Mouse (Mus musculus) CH12.LX (cell line): ENCODE data around the gene Tmem268. TPM values are rescaled to one million over a fixed set of nuclear protein-coding genes. Genes with fewer than 3 reads are reported as not detected.

Experiments
- DNase-seq: peaks from one replicate; pipeline ENCODE4 v3.0.0-alpha.2; 2013; ENCODE audit errors: extremely low read depth
- H3K27ac ChIP-seq: 2 replicates; pipeline ENCODE4 v1.5.1; 2012; ENCODE audit warnings: low read depth, mild to moderate bottlenecking, control low read depth, moderate library complexity; ENCODE audit not compliant: insufficient read depth
- H3K27me3 ChIP-seq: replicated peaks from 2 replicates; pipeline ENCODE3; 2012; ENCODE audit warnings: inconsistent platforms
- H3K36me3 ChIP-seq, 2 experiments: replicated peaks in 1 of 2; 2 replicates each; pipeline versions ENCODE3 to v1.6.1; 2012; ENCODE audit warnings: inconsistent platforms in 1 of 2, low read length in 1 of 2, mild to moderate bottlenecking in 1 of 2, mixed read lengths in 1 of 2, moderate library complexity in 1 of 2; ENCODE audit not compliant: control insufficient read depth in 1 of 2, insufficient read depth in 1 of 2
- H3K4me1 ChIP-seq, 2 experiments: 2 replicates each; pipeline ENCODE4 v1.6.1; 2012; ENCODE audit warnings: inconsistent platforms in 1 of 2, moderate library complexity in 1 of 2; ENCODE audit not compliant: insufficient read depth in 2 of 2, control insufficient read depth in 1 of 2
- H3K4me2 ChIP-seq: 2 replicates; pipeline ENCODE4 v1.6.1; 2012; ENCODE audit warnings: low read depth, mild to moderate bottlenecking, control low read depth; ENCODE audit not compliant: poor library complexity, insufficient read depth, severe bottlenecking
- H3K4me3 ChIP-seq, 3 experiments: fragments of 150-350 bp in 1 of 3; sonication (generic) in 1 of 3; replicated peaks in 1 of 3; 2 replicates each; pipeline versions ENCODE3 to v1.5.1; 2011 to 2012; ENCODE audit warnings: low read depth in 2 of 3, low read length in 2 of 3, mild to moderate bottlenecking in 2 of 3, moderate library complexity in 2 of 3, control low read depth in 1 of 3, improper control_type of control experiment in 1 of 3, inconsistent platforms in 1 of 3, mixed read lengths in 1 of 3; ENCODE audit not compliant: poor library complexity in 1 of 3
- H3K79me2 ChIP-seq: replicated peaks from 2 replicates; pipeline ENCODE4 v1.6.1; 2012; ENCODE audit warnings: mild to moderate bottlenecking, moderate library complexity; ENCODE audit not compliant: control insufficient read depth, poor library complexity, insufficient read depth, severe bottlenecking; ENCODE audit errors: extremely low read depth
- H3K9ac ChIP-seq: 2 replicates; pipeline ENCODE4 v1.6.1; 2012; ENCODE audit warnings: low read depth, mild to moderate bottlenecking, control low read depth, moderate library complexity; ENCODE audit not compliant: insufficient read depth
- H3K9me3 ChIP-seq: replicated peaks from 2 replicates; pipeline ENCODE3; 2012; ENCODE audit warnings: low read length, inconsistent platforms, mixed read lengths
- BHLHE40 ChIP-seq: IDR thresholded peaks from 2 replicates; pipeline ENCODE4 v1.6.1; 2011; ENCODE audit warnings: mild to moderate bottlenecking, low read depth, low read length, improper control_type of control experiment
- EP300 ChIP-seq: IDR thresholded peaks from 2 replicates; pipeline ENCODE4 v1.6.1; 2011; ENCODE audit warnings: low read length, improper control_type of control experiment
- ETS1 ChIP-seq: conservative IDR thresholded peaks from 2 replicates; pipeline ENCODE4 v1.6.1; 2012; ENCODE audit warnings: low read depth, mild to moderate bottlenecking, inconsistent platforms, low read length, improper control_type of control experiment, moderate library complexity
- IRF4 ChIP-seq: IDR thresholded peaks from 2 replicates; pipeline ENCODE4 v1.6.1; 2014; ENCODE audit warnings: low read depth, mild to moderate bottlenecking, inconsistent platforms, low read length, improper control_type of control experiment
- MAFK ChIP-seq: IDR thresholded peaks from 2 replicates; pipeline ENCODE4 v1.6.1; 2011; ENCODE audit warnings: low read length, improper control_type of control experiment; ENCODE audit not compliant: insufficient replicate concordance
- MAX ChIP-seq: IDR thresholded peaks from 2 replicates; pipeline ENCODE4 v1.6.1; 2011; ENCODE audit warnings: low read length, improper control_type of control experiment
- MAZ ChIP-seq: IDR thresholded peaks from 2 replicates; pipeline ENCODE4 v1.6.1; 2012; ENCODE audit warnings: low read depth, mild to moderate bottlenecking, inconsistent platforms, low read length, improper control_type of control experiment, moderate library complexity
- MEF2A ChIP-seq: IDR thresholded peaks from 2 replicates; pipeline ENCODE4 v1.6.1; 2014; ENCODE audit warnings: low read depth, mild to moderate bottlenecking, inconsistent platforms, low read length, improper control_type of control experiment, borderline replicate concordance
- MYC ChIP-seq: IDR thresholded peaks from 2 replicates; pipeline ENCODE4 v1.6.1; 2011; ENCODE audit warnings: low read depth, mild to moderate bottlenecking, improper control_type of control experiment, low read length
- NELFE ChIP-seq: IDR thresholded peaks from 2 replicates; pipeline ENCODE4 v1.6.1; 2011; ENCODE audit warnings: low read depth, low read length, improper control_type of control experiment
- NRF1 ChIP-seq: IDR thresholded peaks from 2 replicates; pipeline ENCODE4 v1.6.1; 2014; ENCODE audit warnings: low read depth, mild to moderate bottlenecking, inconsistent platforms, low read length, improper control_type of control experiment, moderate library complexity
- POLR2AphosphoS2 ChIP-seq: IDR thresholded peaks from 2 replicates; pipeline ENCODE4 v1.6.1; 2011; ENCODE audit warnings: low read depth, low read length, improper control_type of control experiment
- SIN3A ChIP-seq: IDR thresholded peaks from 2 replicates; pipeline ENCODE4 v1.6.1; 2012; ENCODE audit warnings: low read length, improper control_type of control experiment, inconsistent platforms
- USF2 ChIP-seq: conservative IDR thresholded peaks from 2 replicates; pipeline ENCODE4 v1.6.1; 2011; ENCODE audit warnings: low read depth, low read length, improper control_type of control experiment
- ZKSCAN1 ChIP-seq: IDR thresholded peaks from 2 replicates; pipeline ENCODE4 v1.6.1; 2012; ENCODE audit warnings: low read depth, inconsistent platforms, low read length, improper control_type of control experiment, borderline replicate concordance
- dilution Hi-C: fragments of 300-500 bp; cut with MboI; formaldehyde crosslinking; loops from 2 replicates; pipeline ENCODE4 v1.14.3; 2020; ENCODE audit warnings: low sequenced_read_pairs; ENCODE audit not compliant: extremely low pct_unique_long_range_greater_than_20kb, extremely low pct_ligation_motif_present
- in situ Hi-C: fragments of 300-500 bp; cut with MboI; formaldehyde crosslinking; loops from 3 replicates; pipeline ENCODE4 v1.14.3; 2019; ENCODE audit warnings: low sequenced_read_pairs, low pct_ligation_motif_present, low pct_unique_long_range_greater_than_20kb, mixed read lengths
- polyA plus RNA-seq: library from polyadenylated mRNA; unstranded; fragments of >175 nt; gene quantifications from 2 replicates; pipeline ENCODE4 v1.2.1, GENCODE M21; 2012; ENCODE audit warnings: low read depth; ENCODE audit not compliant: insufficient read length
- total RNA-seq, 2 experiments: library from RNA; depleted of rRNA; stranded (reverse); fragments of 300-350 nt in 1 of 2; fragments of >200 nt in 1 of 2; gene quantifications; 2 replicates each; pipeline ENCODE4 v1.2.3; 2012 to 2014

The Tmem268 gene
- total and polyA plus RNA-seq, 3 experiments, result 8.3 to 11.1 (median 9.4) TPM

- in situ Hi-C loops, result no loop called here
- H3K9ac ChIP-seq, result no peak overlapping the region
- no peaks in the 10 kb centered on the region for H3K79me2 ChIP-seq
- H3K36me3 ChIP-seq, result no peaks in the 10 kb centered on the region
- peaks cover 6% of the 10 kb centered on the region for H3K9me3 ChIP-seq
- H3K27me3 ChIP-seq, result no peaks in the 10 kb centered on the region
- H3K4me3 ChIP-seq, result no peak overlapping the region
- dilution Hi-C loops, result no loop called here
- H3K4me1 ChIP-seq, result peaks cover 9 to 23% of the 10 kb centered on the region in 2 experiments
- no peak for TF ChIP-seq SIN3A
- TF ChIP-seq POLR2AphosphoS2, result no peak
- TF ChIP-seq EP300, result no peak
- no peak for TF ChIP-seq BHLHE40
- no peak for TF ChIP-seq ETS1
- no peak for TF ChIP-seq MAFK
- no peak for TF ChIP-seq IRF4
- no peak for TF ChIP-seq NELFE
- TF ChIP-seq MYC, result no peak
- TF ChIP-seq MEF2A, result no peak
- TF ChIP-seq MAX, result no peak
- no peak for TF ChIP-seq MAZ
- DNase-seq, result no peak
- no peak overlapping the region for H3K27ac ChIP-seq
- H3K4me2 ChIP-seq, result no peak overlapping the region
These were observed 43.6 kb upstream of the Tmem268 start for GRCm38 (mm10) chr4:63515021-63515420.

DNA sequence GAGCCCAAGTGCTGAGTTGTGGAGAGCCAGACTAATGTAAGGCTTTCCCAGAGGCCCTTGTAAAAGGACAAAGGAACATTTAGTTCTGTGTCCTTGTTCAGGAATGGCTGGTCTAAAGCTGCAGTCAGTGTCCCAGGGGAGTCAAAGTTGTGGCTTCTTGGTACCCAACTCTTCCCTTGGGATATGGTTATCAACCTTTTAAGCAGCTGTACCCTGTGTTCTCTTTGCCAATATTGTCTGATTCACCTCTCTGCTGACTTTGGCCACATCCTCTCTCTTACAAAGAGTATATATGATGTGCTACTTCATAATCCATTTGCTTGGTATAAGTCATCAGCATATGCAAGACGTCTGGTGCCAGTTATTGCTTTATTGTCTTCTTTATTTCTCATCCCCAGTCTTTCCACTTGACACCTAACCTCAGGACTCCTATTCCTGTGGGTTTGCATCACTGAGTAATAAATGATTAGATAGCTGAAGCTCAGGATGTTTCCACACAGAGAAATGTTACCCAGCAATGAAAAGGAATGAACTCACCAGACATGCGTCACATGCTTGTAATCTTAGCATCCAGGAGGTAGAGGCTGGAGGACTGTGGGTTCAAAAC, 36.7 kb upstream of the Tmem268 start:
- in situ Hi-C loops, result no loop called here
- H3K4me2 ChIP-seq, result no peak overlapping the region
- H3K27ac ChIP-seq, result no peak overlapping the region
- H3K4me1 ChIP-seq, result peaks cover 0 to 6% of the 10 kb centered on the region in 2 experiments; a peak in 1 of 4 replicates
- H3K9ac ChIP-seq, result no peak overlapping the region
- H3K27me3 ChIP-seq, result peaks cover 2% of the 10 kb centered on the region
- H3K79me2 ChIP-seq, result no peaks in the 10 kb centered on the region
- no peak for TF ChIP-seq USF2
- no peak for TF ChIP-seq ZKSCAN1
- no peak for TF ChIP-seq EP300
- TF ChIP-seq NRF1, result no peak
- dilution Hi-C loops, result no loop called here
- DNase-seq, result peak; percentile 16
- H3K4me3 ChIP-seq, result no peak overlapping the region
- H3K9me3 ChIP-seq, result peaks cover 3% of the 10 kb centered on the region
- H3K36me3 ChIP-seq, result no peaks in the 10 kb centered on the region
